Mouse (Mus musculus) kidney, adult 2 months (tissue): ENCODE measurements around the gene Ppp3ca.

ENCODE experiments used
- CTCF ChIP-seq: fragments of 200-500 bp; conservative IDR thresholded peaks from 2 replicates; pipeline ENCODE4 v1.5.1; 2011; ENCODE audit warnings: low read depth, mild to moderate bottlenecking, control low read depth, low read length, moderate library complexity, mixed read lengths; ENCODE audit not compliant: insufficient read depth, insufficient read length
- POLR2A ChIP-seq: fragments of 200-500 bp; IDR thresholded peaks from one replicate; pipeline ENCODE4 v1.6.1; 2011; ENCODE audit warnings: low read depth, low read length, control low read depth

- no peak for TF ChIP-seq CTCF
- no peak for TF ChIP-seq POLR2A
These were observed 158.5 kb downstream of the Ppp3ca start for GRCm38 (mm10) chr3:136828451-136828850.
